Mouse (Mus musculus): ENCODE measurements around the gene Arih2. TPM values are rescaled to one million over a fixed set of nuclear protein-coding genes. Genes with fewer than 3 reads are reported as not detected.
A peak's percentile ranks its signal among the peaks of the same experiment; 100 is the strongest.

The Arih2 gene
- polyA plus RNA-seq, 1 experiment from 2014 or later: 57.2 TPM

GRCm38 (mm10) chr9:108599021-108599566, 50.1 kb downstream of the Arih2 start:
- ATAC-seq (ENCODE audit: low FRiP score, low read depth): no peak
- WGBS: 79% methylated on average over 4 of the region's 4 CpGs
- Histone ChIP-seq H3K4me1 (0 out of 2 replicates have a peak, but pooled peaks cover 14% of the 10 kb centered on the region), H3K36me3 (peaks cover 26% of the 10 kb centered on the region), H3K27me3 (replicated peaks) (no peaks in the 10 kb centered on the region), H3K4me2 (replicated peaks) (no peak overlapping the region), H3K9ac (no peak overlapping the region), H3K27ac (no peak overlapping the region), H3K4me3 (no peak overlapping the region), H3K9me3 (no peaks in the 10 kb centered on the region)

GRCm38 (mm10) chr9:108596998-108597764, 52.0 kb downstream of the Arih2 start, which contains the start of gene P4htm:
TSS of gene P4htm (minus strand) at chr9:108597667.
- H3K36me3 ChIP-seq: peaks cover 7% of the 10 kb centered on the region; the same call in 1 of the 2 replicates

GRCm38 (mm10) chr9:108594354-108594753, 54.8 kb downstream of the Arih2 start:
- Histone ChIP-seq H3K9me3 (no peaks in the 10 kb centered on the region), H3K27me3 (replicated peaks) (no peaks in the 10 kb centered on the region), H3K9ac (no peak overlapping the region), H3K4me1 (peaks cover 20% of the 10 kb centered on the region), H3K27ac (no peak overlapping the region), H3K4me2 (replicated peaks) (no peak overlapping the region), H3K36me3 (no peaks in the 10 kb centered on the region), H3K4me3 (no peak overlapping the region)
- 84% methylated on average over 3 of the region's 3 CpGs for WGBS
- no peak for ATAC-seq (ENCODE audit: low FRiP score, low read depth)

More at GRCm38 (mm10) chr9:108596998-108597764, 52.0 kb downstream of the Arih2 start, which contains the start of gene P4htm:
- H3K4me1 ChIP-seq: 0 out of 2 replicates have a peak, but pooled peaks cover 14% of the 10 kb centered on the region
- peak within 1 kb of the TSS; percentile 63 for H3K4me3 ChIP-seq
- no peaks in the 10 kb centered on the region for H3K27me3 ChIP-seq (replicated peaks)
- peak; percentile 88 for ATAC-seq (ENCODE audit: low FRiP score, low read depth)
- peak within 1 kb of the TSS; percentile 29 for H3K27ac ChIP-seq
- WGBS: 2% methylated on average over 69 of the region's 69 CpGs
- no peaks in the 10 kb centered on the region for H3K9me3 ChIP-seq
- H3K4me2 ChIP-seq (replicated peaks): peak within 1 kb of the TSS; percentile 89
- peak within 1 kb of the TSS; percentile 72 for H3K9ac ChIP-seq

GRCm38 (mm10) chr9:108591462-108591861, 57.7 kb downstream of the Arih2 start:
- no peak for ATAC-seq (ENCODE audit: low FRiP score, low read depth)
- no peak overlapping the region for H3K4me3 ChIP-seq
- no peak overlapping the region for H3K4me2 ChIP-seq (replicated peaks)
- H3K27ac ChIP-seq: no peak overlapping the region
- H3K9ac ChIP-seq: no peak overlapping the region
- H3K4me1 ChIP-seq: peaks cover 33% of the 10 kb centered on the region
- WGBS: 90% methylated on average over 4 of the region's 4 CpGs
- no peaks in the 10 kb centered on the region for H3K9me3 ChIP-seq
- H3K27me3 ChIP-seq (replicated peaks): no peaks in the 10 kb centered on the region
- H3K36me3 ChIP-seq: no peaks in the 10 kb centered on the region

- Histone ChIP-seq H3K9me3 (no peaks in the 10 kb centered on the region), H3K27me3 (replicated peaks) (no peaks in the 10 kb centered on the region), H3K4me1 (peaks cover 35% of the 10 kb centered on the region), H3K27ac (peak overlapping the region; percentile 94; the same call in 1 of the 2 replicates), H3K4me3 (no peak overlapping the region), H3K36me3 (no peaks in the 10 kb centered on the region), H3K4me2 (replicated peaks) (no peak overlapping the region), H3K9ac (no peak overlapping the region)
- no peak for ATAC-seq (ENCODE audit: low FRiP score, low read depth)
- WGBS: 78% methylated on average over 5 of the region's 5 CpGs
Observed at GRCm38 (mm10) chr9:108589229-108589628, 60.0 kb downstream of the Arih2 start.

- WGBS: 1% methylated on average over 14 of the region's 14 CpGs
Observed at GRCm38 (mm10) chr9:108587571-108588180, 61.5 kb downstream of the Arih2 start.

GRCm38 (mm10) chr9:108579344-108579690, 69.9 kb downstream of the Arih2 start:
- no peaks in the 10 kb centered on the region; the same call in 1 of the 2 replicates for H3K27me3 ChIP-seq (replicated peaks)
- WGBS: 72% methylated on average over 5 of the region's 5 CpGs
- H3K4me2 ChIP-seq (replicated peaks): peak overlapping the region; percentile 79
- H3K9me3 ChIP-seq: no peaks in the 10 kb centered on the region
- H3K27ac ChIP-seq: peak overlapping the region; percentile 91
- peak overlapping the region; percentile 60 for H3K4me3 ChIP-seq
- peak overlapping the region; percentile 59 for H3K9ac ChIP-seq
- H3K4me1 ChIP-seq: peaks cover 49% of the 10 kb centered on the region
- peaks cover 19% of the 10 kb centered on the region for H3K36me3 ChIP-seq
- ATAC-seq (ENCODE audit: low FRiP score, low read depth): no peak; the same call in 1 of the 2 replicates

More at GRCm38 (mm10) chr9:108587571-108588180, 61.5 kb downstream of the Arih2 start:
- Histone ChIP-seq H3K4me1 (peaks cover 35% of the 10 kb centered on the region), H3K4me2 (replicated peaks) (peak overlapping the region; percentile 62), H3K36me3 (no peaks in the 10 kb centered on the region), H3K4me3 (peak overlapping the region; percentile 9), H3K27ac (peak overlapping the region; percentile 94), H3K27me3 (replicated peaks) (no peaks in the 10 kb centered on the region; the same call in 1 of the 2 replicates), H3K9me3 (no peaks in the 10 kb centered on the region), H3K9ac (peak overlapping the region; percentile 36)
- peak; percentile 99 for ATAC-seq (ENCODE audit: low FRiP score, low read depth)

GRCm38 (mm10) chr9:108578545-108579343, 70.4 kb downstream of the Arih2 start, which contains the start of gene Wdr6:
TSS of gene Wdr6 (minus strand) at chr9:108578739.
- 3% methylated on average over 51 of the region's 51 CpGs for WGBS

GRCm38 (mm10) chr9:108577934-108578544, 71.1 kb downstream of the Arih2 start:
- Histone ChIP-seq H3K4me1 (peaks cover 59% of the 10 kb centered on the region), H3K9me3 (no peaks in the 10 kb centered on the region), H3K36me3 (peaks cover 32% of the 10 kb centered on the region), H3K27me3 (replicated peaks) (no peaks in the 10 kb centered on the region; the same call in 1 of the 2 replicates), H3K9ac (peak overlapping the region; percentile 94), H3K27ac (peak overlapping the region; percentile 89), H3K4me2 (replicated peaks) (peak overlapping the region; percentile 79), H3K4me3 (peak overlapping the region; percentile 60)
- WGBS: under 1% methylated on average over 24 of the region's 24 CpGs
- ATAC-seq (ENCODE audit: low FRiP score, low read depth): peak; percentile 67

More at GRCm38 (mm10) chr9:108578545-108579343, 70.4 kb downstream of the Arih2 start, which contains the start of gene Wdr6:
- Histone ChIP-seq H3K4me3 (peak within 1 kb of the TSS; percentile 60), H3K9me3 (no peaks in the 10 kb centered on the region), H3K9ac (peak within 1 kb of the TSS; percentile 94), H3K36me3 (peaks cover 25% of the 10 kb centered on the region), H3K4me1 (peaks cover 55% of the 10 kb centered on the region), H3K4me2 (replicated peaks) (peak within 1 kb of the TSS; percentile 79), H3K27ac (peak within 1 kb of the TSS; percentile 91), H3K27me3 (replicated peaks) (no peaks in the 10 kb centered on the region; the same call in 1 of the 2 replicates)
- ATAC-seq (ENCODE audit: low FRiP score, low read depth): peak; percentile 97

GRCm38 (mm10) chr9:108577025-108577424, 72.2 kb downstream of the Arih2 start:
- no peaks in the 10 kb centered on the region for H3K27me3 ChIP-seq (replicated peaks)
- peak overlapping the region; percentile 94 for H3K9ac ChIP-seq
- H3K36me3 ChIP-seq: peaks cover 42% of the 10 kb centered on the region
- ATAC-seq (ENCODE audit: low FRiP score, low read depth): no peak
- H3K4me2 ChIP-seq (replicated peaks): peak overlapping the region; percentile 79
- peak overlapping the region; percentile 60 for H3K4me3 ChIP-seq
- WGBS: 61% methylated on average over 6 of the region's 6 CpGs
- no peak overlapping the region for H3K27ac ChIP-seq
- peaks cover 59% of the 10 kb centered on the region for H3K4me1 ChIP-seq
- H3K9me3 ChIP-seq: no peaks in the 10 kb centered on the region
